Mouse (Mus musculus) MN1 (cell line): ENCODE results near the gene Rtn3.
A peak's percentile ranks its signal among the peaks of the same experiment; 100 is the strongest.
"Not testable (repeated sequence)": the region's sequence is repeated elsewhere in the genome, so short reads cannot be mapped to it uniquely, and the experiment has no call there.

Experiments
- DNase-seq: peaks from one replicate; pipeline ENCODE4 v3.0.0-alpha.2; 2016; ENCODE audit warnings: low spot score

Gene Rtn3

GRCm38 (mm10) chr19:7422656-7423027 is 60.4 kb downstream of the Rtn3 start:
- no peak for DNase-seq

DNA sequence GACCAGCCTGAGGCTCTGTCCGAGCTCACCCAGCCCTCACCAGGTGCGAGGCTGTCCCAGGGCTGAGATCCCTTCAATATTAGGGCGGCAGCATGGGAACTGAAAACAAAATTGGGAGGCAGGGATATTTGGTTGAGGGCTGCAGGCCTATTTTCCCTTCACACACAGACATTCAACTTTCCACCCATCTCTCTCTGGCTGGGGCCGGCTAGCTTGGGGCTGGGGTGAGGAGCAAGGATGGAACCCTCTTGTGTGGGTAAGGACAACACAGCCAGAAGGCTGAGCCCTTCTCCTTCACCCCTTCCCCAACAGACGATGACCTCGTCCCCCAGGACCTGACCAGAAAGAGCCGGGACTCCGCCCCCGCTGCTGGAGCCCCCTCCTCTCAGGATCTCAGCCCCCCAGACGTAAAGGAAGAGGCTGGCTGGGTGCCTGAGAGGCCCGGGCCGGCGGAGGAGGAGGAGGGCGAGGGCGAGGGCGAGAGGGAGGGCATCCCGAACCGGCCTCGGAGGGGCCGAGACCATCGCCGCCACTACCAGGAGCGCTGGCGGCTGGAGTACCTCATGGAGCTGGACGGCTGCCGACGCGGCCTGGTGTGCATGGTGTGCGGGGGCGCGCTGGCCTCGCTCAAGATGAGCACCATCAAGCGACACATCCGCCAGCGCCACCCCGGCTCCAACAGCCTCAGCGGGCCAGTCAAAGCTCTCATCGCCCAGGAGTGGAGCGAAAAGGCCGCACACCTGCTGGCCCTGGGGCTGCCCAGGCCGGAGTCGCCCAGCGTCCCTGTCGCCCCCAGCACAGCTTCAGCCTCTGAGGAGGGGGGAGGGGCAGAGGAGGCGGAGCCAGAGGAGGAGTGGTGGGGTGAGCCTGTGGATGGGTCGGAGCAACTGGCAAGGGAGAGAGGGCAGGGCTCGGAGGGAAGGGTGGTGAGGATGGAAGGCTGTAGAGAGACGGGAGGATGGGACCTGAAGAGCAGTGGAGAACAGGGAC is 61.2 kb downstream of the Rtn3 start:
- peak; percentile 80 for DNase-seq

GRCm38 (mm10) chr19:7420841-7421601 is 62.1 kb downstream of the Rtn3 start:
- no peak for DNase-seq

GRCm38 (mm10) chr19:7420108-7420507 is 63.0 kb downstream of the Rtn3 start:
- no peak for DNase-seq

- DNase-seq = no peak
These were observed 63.9 kb downstream of the Rtn3 start for GRCm38 (mm10) chr19:7419134-7419533.

DNA sequence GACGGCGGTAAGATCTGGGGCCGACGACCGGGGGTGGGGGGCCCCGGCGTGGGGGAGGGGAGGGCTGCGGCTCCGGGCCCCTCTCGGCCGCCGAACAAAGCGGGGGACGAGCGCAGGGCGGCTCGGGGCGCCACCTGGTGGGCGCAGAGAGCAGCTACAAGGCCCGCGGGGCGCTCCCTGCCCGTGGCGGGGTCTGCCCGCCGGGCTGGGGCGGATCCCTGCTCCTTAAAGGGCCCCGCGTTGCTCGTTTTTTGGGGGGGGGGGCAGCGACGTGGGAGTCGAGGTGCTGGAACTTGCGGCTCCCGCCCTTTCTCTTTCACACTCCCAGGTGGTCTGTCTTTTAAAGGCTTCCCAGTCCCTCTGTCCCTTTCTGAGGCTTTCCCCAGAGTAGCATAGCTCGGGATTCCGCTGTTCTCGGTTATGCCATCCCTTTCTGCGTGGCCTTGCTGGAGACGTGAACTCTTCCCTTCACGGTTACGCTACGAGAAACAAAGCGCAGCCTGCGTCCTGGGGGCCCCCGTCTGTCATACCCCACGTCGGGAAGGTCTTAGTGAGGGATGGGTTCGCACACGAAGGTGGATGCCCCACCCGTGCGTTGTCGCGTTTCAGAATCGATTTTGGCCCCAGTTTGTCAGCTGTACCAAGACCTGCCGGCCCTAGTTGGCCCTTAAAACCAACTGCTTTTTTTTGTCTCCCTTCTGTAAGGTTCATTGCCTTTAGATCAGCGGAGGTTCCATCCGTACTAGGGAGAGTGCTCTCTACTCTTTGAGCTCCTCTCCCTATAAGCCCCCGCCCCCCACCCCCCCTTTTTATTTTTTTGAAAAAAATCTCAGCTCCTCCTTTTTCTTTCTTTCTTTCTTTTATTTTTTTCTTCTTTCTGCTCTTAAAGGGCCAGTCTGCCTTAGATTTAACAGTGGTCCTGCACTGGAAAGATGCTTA is 64.9 kb downstream of the Rtn3 start:
- peak; percentile 75 for DNase-seq

DNA sequence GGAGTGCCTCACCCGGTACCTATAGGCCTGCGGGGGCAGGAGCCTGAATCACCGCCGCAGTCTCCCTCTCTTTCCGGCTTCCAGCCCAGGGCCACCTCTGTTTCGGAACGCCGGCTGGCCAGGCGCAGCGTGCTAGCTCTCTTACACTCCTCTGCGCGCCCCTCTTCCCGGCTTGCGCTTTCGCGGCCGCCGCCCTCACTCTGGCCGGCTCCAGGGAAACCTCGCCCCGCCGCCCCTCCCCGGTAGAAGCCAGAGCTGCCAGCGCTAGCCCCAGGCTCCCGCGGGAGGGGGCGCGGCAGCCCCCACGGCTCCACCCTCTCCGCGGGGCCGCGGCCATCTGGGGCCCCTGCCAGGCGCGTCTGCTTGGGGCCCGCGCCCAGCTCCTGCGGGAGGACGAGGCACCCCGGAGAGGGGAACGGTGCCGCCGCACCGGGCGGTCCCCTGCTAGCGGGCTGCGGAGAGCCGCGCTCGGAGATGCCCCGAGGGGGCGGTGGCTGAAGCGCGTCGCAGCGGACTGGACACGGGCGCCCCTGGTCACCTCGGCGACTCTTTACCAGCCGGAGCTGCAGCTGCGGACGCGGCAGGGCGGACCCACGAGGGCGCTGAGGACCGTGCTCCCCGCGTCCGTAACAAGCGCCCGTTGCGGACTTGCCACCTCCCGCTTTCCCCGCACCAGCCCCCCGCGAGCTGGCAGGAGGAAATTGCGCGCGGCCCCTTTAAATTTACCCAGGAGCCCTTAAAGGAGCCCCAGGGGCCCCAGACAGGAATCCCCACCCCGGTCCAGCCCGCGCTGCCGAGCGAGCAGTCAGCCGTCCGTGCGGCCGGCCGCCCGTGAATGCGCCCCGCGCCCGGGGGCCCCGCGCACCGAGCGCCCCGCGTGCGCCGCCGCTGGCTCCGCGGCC is 66.0 kb downstream of the Rtn3 start, which contains the start of gene 2700081O15Rik:
TSS of gene 2700081O15Rik (plus strand) at position 792 of the 902 bp plus-strand sequence.
- DNase-seq = peak; percentile 73

GRCm38 (mm10) chr19:7415916-7416833 is 66.9 kb downstream of the Rtn3 start:
- DNase-seq = no peak

DNA sequence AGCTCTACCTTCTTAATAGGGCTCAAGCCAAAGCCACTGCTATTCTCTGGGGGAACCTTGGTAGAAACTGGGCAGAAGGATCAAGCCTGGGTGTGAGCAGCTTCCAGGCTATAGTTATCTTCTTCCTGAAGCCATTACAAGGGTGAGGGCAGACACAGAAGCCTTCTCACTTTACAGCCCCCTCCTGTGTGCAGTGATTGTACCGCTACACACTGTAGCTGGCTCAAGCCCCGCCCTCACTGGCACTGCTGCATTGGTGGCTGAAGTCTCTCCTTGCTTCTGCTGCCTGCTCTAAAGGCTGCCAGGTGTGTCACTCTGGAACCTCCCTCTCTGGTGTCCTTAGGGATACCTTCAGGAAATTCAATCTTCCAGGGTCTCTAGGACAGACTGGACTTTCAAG is 70.7 kb downstream of the Rtn3 start:
- no peak for DNase-seq

DNA sequence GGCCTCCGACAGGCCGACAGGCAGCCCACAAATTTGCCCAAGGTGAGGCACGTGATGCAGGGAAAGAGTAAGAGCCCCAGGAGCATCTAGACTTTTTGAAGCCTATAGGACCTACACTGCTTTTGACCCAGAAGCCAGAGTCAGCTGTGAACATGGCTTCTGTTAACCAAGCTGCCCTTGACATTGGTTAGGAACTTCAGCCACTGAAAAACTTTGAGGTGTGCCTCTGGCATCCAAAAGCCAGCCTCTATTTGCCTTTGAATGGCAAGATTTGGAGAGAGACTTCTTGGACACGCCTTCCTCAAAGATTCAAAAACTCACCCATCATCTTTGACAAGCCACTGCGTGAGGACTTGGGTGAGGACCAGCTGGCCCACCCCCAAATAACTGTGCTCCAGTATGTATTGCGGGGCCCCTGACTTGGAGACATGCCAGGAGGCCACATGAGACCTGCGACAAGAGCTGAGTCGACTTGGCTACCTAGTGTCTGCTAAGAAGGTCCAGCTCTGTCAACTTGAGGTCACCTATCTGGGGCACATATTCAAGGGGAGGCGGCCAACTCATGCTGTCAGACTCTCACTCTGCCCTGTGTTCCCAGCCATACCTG is 78.4 kb downstream of the Rtn3 start:
- DNase-seq = no peak

DNA sequence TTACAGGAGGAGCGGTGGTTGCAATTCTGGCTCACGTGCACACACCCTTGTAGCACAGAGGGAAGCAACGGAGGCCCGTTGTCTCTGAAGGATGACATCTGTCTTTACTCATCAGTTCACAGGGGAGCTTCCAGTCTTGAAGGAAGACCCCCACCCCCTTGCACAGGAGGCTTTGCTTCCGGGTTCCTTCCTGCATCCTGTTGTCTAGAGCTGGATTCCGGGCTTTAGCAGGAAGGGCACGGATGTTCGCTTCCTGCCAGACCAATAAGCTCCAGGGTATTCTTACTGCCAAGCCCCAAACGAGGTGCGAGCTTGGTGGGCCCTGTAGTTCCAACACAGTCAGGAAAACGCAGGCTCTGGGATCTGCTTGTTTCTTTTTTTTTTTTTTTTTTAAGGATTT is 82.4 kb downstream of the Rtn3 start:
- no peak for DNase-seq

GRCm38 (mm10) chr19:7398898-7399297 is 84.2 kb downstream of the Rtn3 start:
- DNase-seq = not testable (repeated sequence)

DNA sequence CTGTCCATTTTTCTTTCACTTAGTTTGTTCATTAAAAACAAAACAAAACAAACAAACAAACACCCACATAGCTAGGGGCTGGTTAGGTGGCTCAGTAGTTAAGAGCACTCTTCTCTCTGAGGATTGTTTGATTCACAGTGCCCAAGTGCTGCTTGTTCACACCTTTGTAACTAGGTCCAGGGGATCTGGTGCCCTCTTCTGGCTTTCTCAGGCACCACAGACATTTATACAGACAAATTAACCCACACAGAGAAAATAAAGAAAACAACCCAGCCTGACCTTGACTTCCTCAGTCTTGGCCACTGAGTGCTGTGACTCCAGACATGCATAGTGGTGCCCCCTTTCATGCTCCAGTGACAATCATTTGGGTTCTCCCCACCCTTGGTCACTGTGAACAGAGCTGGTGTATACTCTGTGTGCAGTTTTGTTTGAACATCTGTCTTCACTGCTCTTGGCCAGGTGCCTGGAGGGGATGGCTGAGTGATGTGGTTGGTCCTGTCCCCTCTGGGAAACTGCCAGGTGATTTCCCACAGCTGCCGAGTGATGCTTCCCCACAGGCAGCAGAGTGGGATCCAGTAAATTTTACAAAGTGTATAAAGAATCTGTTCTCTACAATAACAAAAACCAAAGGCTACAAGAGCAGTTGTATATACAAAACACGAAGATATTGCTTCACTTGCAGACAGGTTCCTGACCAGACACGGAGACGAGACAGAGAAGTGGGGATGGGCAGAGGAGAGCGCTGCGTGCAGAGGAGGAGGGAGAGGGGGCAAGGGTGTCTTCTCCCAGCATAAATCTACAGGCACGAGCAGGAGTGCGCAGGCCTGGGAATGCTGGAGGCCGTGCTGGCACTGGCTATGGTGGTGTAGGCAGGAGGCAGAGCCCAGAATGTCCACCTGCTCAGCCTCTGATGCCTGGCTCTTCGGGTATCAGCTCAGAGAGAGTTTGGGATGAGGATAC is 85.9 kb downstream of the Rtn3 start:
- DNase-seq = not testable (repeated sequence)

GRCm38 (mm10) chr19:7388488-7388887 is 94.6 kb downstream of the Rtn3 start:
- no peak for DNase-seq

DNA sequence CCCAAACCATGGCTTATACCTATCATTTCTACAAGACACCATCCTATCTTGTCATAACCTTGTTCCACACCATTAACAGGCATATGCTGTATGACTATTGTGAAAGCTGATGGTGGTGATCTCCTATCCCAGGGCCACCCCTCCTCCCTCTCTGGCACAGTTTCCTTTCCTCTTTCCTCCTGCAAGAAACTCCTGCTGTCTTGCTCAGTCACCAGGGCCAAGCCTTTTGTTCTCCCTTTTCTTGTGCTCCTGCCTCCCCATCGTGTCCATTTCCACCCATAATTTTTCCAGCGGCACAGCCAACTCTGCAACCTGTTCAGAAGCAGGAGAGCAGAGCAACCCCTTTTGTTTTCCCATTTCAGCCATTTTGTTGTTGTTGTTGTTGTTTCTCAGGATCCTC is 97.0 kb downstream of the Rtn3 start:
- no peak for DNase-seq

- DNase-seq = peak; percentile 93
These were observed 99.9 kb downstream of the Rtn3 start, which contains the start of gene Spindoc for GRCm38 (mm10) chr19:7382903-7383865. Spindoc (minus strand) TSS chr19:7382994.
